Mouse (Mus musculus) cerebellum, postnatal 14 days (tissue): ENCODE measurements at regions not wholly inside any gene's neighbourhood (a gene's known extent, or its start where the extent isn't known, plus 50 kb on each side); places are given as distances from the start of the nearest gene placed in this dataset.

Source experiments
- DNase-seq, 2 experiments: peaks; one replicate each; pipeline ENCODE4 v3.0.0; 2021; ENCODE audit warnings: mixed read lengths in 2 of 2

- DNase-seq, result no peak
These were observed 752.7 kb upstream of the Sel1l start for GRCm38 (mm10) chr12:92601673-92602072.

- peak in 1 of 2 experiments; percentile 1 for DNase-seq
These were observed 740.8 kb upstream of the Sel1l start for GRCm38 (mm10) chr12:92589725-92590124.

DNA sequence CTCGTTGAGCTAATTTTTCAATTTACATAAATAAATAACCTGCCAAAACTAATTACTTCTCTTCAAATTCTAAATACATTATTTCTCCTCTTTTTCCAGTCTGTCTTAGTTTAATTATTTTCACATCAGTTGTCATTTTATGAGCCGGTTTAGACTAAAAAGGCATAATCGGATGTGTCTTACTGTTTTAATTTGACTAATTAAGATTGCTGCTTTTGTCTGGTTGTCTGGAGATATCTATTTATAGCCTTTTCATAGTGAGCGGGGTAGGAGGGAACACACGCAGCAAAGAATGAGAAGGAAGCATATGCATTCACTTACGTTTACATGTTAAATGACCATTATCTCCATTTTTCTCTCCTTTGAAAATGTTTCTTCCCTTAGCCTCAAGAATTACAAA lies 740.3 kb upstream of the Sel1l start:
- no peak for DNase-seq

- no peak for DNase-seq
These were observed 729.6 kb upstream of the Sel1l start for GRCm38 (mm10) chr12:92578596-92578995.
